Mouse (Mus musculus) thymus, adult 2 months (tissue): ENCODE measurements around the gene Olfr204.

Experiments used
- CTCF ChIP-seq: fragments of 200-500 bp; IDR thresholded peaks from 2 replicates; pipeline ENCODE4 v1.5.1; 2012; ENCODE audit warnings: mild to moderate bottlenecking, control low read depth, low read length, moderate library complexity, borderline replicate concordance; ENCODE audit not compliant: control insufficient read depth, poor library complexity, insufficient read depth; ENCODE audit errors: extremely low read depth
- POLR2A ChIP-seq: fragments of 200-500 bp; IDR thresholded peaks from 2 replicates; pipeline ENCODE4 v1.6.1; 2012; ENCODE audit warnings: mild to moderate bottlenecking, low read length, control low read depth, moderate library complexity; ENCODE audit not compliant: control insufficient read depth, poor library complexity, insufficient read depth; ENCODE audit errors: extremely low read depth

DNA sequence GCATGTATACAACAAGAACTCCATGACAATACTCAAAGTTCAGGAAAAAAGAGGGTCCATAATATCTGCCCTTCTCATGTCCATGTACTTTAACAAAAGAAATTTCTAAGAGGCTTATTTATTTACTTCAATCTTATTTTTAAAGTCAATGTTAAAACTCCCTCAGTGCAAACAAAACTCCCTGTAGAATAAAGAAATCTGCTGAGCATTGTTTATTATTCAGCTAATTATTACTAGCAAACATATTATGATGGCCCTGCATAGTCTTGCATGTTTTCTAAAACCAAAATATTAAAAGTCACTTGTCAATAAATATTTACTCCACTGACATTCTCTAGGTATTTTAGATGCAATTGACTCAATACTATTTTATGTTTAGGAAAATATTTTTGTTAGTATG lies 13.0 kb upstream of the Olfr204 start, which contains the start of gene Olfr205:
- TF ChIP-seq CTCF (no peak), POLR2A (no peak)
